Mouse (Mus musculus) lung, embryonic 16.5 days (tissue): ENCODE results near the gene Dis3l2. TPM values are rescaled to one million over a fixed set of nuclear protein-coding genes. Genes with fewer than 3 reads are reported as not detected.
A peak's percentile ranks its signal among the peaks of the same experiment; 100 is the strongest.

Experiments used
- ATAC-seq: fragments of 200-750 bp; cut with Nextera tagmentation; 2 replicates; pipeline ENCODE4 v1.8.0; 2017; ENCODE audit warnings: low read depth, mild to moderate bottlenecking, moderate library complexity
- H3K27ac ChIP-seq: fragments of 300-500 bp; sonication (generic); 2 replicates; pipeline ENCODE4 v1.5.1; 2014; ENCODE audit warnings: mild to moderate bottlenecking, control low read depth, low read length
- H3K27me3 ChIP-seq: fragments of 300-500 bp; sonication (generic); 2 replicates; pipeline ENCODE4 v1.6.1; 2014; ENCODE audit warnings: low read depth, low read length, mixed read lengths; ENCODE audit not compliant: control insufficient read depth, insufficient read depth
- H3K36me3 ChIP-seq: fragments of 300-500 bp; sonication (generic); 2 replicates; pipeline ENCODE4 v1.6.1; 2014; ENCODE audit warnings: low read length; ENCODE audit not compliant: control insufficient read depth, insufficient read depth
- H3K4me1 ChIP-seq: fragments of 300-500 bp; sonication (generic); replicated peaks from 2 replicates; pipeline ENCODE4 v1.6.1; 2014; ENCODE audit warnings: low read length, mixed read lengths; ENCODE audit not compliant: control insufficient read depth, insufficient read depth
- H3K4me2 ChIP-seq: fragments of 300-500 bp; sonication (generic); 2 replicates; pipeline ENCODE4 v1.6.1; 2014; ENCODE audit warnings: low read depth, low read length, control low read depth
- H3K4me3 ChIP-seq: fragments of 300-500 bp; sonication (generic); 2 replicates; pipeline ENCODE4 v1.5.1; 2014; ENCODE audit warnings: mild to moderate bottlenecking, low read length, control low read depth
- H3K9ac ChIP-seq: fragments of 300-500 bp; sonication (generic); 2 replicates; pipeline ENCODE4 v1.6.1; 2014; ENCODE audit warnings: low read length, control low read depth
- H3K9me3 ChIP-seq: fragments of 300-500 bp; sonication (generic); 2 replicates; pipeline ENCODE4 v1.6.1; 2016; ENCODE audit warnings: low read length; ENCODE audit not compliant: control insufficient read depth
- WGBS: fragments of 180-500 bp; shearing (Covaris S2); extraction: QIAGEN DNeasy Blood & Tissue Kit; methylation state at CpG from one replicate; pipeline ENCODE4 v1.1.7; 2014; 5-methylcytosine and 5-hydroxymethylcytosine counted together
- polyA plus RNA-seq: library from polyadenylated mRNA; unstranded; fragments of >200 nt; fragmentation: Nextera tagmentation; extraction: Ambion mirVana; gene quantifications from 2 replicates; pipeline ENCODE4 v1.2.1, GENCODE M21; 2015

The Dis3l2 gene
- polyA plus RNA-seq, 1 experiment from 2014 or later: 25.6 TPM

DNA sequence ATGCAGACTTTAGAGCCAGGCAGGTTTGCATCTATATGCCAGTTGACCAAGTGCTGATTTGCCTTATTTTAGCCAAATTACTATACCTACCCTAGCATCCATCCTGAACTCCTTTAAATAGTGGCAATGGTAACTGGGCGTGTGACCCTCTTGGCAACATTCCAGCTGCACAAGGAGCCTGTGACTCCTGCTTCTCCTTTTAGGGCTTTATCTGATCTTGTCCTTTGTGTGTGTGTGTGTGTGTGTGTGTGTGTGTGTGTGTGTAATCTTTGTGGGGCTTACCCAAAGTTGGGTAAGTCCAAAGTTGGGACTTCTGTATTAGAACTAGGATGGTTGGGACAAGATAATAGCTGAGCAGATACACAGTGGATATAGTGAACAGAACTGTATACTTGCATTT lies 302.8 kb downstream of the Dis3l2 start:
- WGBS: 68% methylated on average over 1 of the region's 1 CpGs
- no peak for ATAC-seq
- no peak overlapping the region for H3K4me2 ChIP-seq

DNA sequence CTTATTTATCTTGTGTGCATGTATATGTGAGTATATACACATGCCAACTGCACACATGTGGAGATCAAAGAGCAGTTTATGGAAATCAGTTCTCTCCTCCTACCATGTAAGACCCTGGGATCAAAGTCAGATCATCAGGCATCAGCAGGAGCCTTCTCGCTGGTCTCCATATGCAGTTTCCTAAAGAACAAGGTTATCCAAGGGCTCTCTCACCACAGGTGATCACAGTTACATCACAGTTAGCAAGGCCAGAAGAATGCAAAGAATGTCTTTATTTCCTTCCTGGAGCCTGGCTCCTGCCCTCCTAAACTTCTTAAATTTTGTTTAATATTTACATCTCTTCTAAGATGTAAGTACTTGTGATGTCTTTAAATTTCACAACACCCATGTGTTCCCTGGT lies 304.6 kb downstream of the Dis3l2 start:
- no peaks in the 10 kb centered on the region for H3K9me3 ChIP-seq
- no peak overlapping the region for H3K4me2 ChIP-seq
- H3K4me3 ChIP-seq: no peak overlapping the region
- no peak for ATAC-seq
- H3K9ac ChIP-seq: no peak overlapping the region
- H3K4me1 ChIP-seq: peaks cover 17% of the 10 kb centered on the region
- H3K27me3 ChIP-seq: no peaks in the 10 kb centered on the region
- WGBS: 6% methylated on average over 1 of the region's 1 CpGs
- H3K36me3 ChIP-seq: no peaks in the 10 kb centered on the region
- no peak overlapping the region for H3K27ac ChIP-seq

More for the DNA sequence above, 302.8 kb downstream of the Dis3l2 start:
- H3K36me3 ChIP-seq: no peaks in the 10 kb centered on the region
- H3K9ac ChIP-seq: no peak overlapping the region
- no peaks in the 10 kb centered on the region for H3K27me3 ChIP-seq
- no peaks in the 10 kb centered on the region for H3K9me3 ChIP-seq
- peaks cover 11% of the 10 kb centered on the region for H3K4me1 ChIP-seq
- H3K27ac ChIP-seq: no peak overlapping the region
- no peak overlapping the region for H3K4me3 ChIP-seq

DNA sequence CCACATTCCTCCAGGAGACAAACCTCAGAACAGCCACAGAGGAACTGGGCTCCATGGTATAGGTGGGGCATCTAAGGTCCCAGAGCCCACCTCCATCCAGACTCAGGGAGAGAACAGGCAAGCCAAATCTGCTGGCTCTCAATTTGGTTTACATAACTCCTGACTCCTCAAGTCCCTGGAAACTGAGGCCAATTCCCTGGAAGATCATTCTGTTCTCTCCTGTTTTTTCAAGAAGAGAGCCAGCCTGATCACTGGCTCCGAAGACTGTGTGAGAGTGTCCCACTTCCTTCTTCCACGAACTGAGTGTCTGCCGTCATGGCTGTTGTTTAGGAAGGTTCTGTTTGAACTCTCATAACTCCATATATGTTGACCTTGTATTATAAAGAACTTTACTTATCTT lies 305.5 kb downstream of the Dis3l2 start:
- Histone ChIP-seq H3K9ac (no peak overlapping the region), H3K9me3 (no peaks in the 10 kb centered on the region), H3K4me2 (no peak overlapping the region), H3K27me3 (no peaks in the 10 kb centered on the region), H3K4me3 (no peak overlapping the region), H3K4me1 (peaks cover 17% of the 10 kb centered on the region), H3K27ac (no peak overlapping the region), H3K36me3 (no peaks in the 10 kb centered on the region)
- ATAC-seq: no peak
- WGBS: 65% methylated on average over 3 of the region's 3 CpGs

DNA sequence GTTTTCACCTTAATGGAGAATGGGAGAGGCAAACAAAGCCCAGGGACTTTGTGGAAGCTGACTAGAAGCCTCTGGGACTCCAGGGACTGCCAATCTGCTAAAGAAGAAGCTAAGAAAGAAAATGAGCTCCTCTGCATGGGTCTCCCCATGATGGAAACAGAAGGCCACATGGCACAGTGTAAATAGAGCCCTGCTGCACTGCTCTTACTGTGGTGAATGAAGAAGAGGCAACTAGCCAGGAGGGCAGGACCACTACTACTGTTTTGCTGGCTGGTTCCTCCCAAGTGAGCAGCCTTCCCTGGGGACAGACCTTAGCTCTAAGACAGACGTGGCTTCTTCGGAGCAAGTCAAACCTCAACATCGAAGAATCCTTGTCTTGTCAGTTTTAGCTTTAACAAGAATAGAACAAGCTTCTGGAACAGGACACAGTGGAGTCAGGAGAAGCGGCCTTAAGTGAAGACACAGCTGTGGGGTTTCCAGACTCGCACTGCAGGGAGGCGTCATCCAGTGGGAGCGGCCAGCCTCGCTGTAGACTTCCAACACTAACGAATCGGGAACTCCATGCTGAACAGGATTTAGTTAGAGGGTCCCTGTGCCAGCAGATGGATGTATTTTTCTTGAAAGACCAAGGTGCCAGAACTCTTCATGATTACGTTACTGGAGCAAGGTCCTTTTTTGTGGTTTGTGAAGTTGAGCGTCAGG lies 307.2 kb downstream of the Dis3l2 start:
- Histone ChIP-seq H3K4me1 (peaks cover 17% of the 10 kb centered on the region), H3K27ac (peak overlapping the region; percentile 62), H3K36me3 (no peaks in the 10 kb centered on the region), H3K9ac (no peak overlapping the region), H3K4me2 (no peak overlapping the region), H3K4me3 (no peak overlapping the region), H3K27me3 (no peaks in the 10 kb centered on the region), H3K9me3 (no peaks in the 10 kb centered on the region)
- 40% methylated on average over 12 of the region's 12 CpGs for WGBS
- peak; percentile 49; the same call in 1 of the 2 replicates for ATAC-seq

DNA sequence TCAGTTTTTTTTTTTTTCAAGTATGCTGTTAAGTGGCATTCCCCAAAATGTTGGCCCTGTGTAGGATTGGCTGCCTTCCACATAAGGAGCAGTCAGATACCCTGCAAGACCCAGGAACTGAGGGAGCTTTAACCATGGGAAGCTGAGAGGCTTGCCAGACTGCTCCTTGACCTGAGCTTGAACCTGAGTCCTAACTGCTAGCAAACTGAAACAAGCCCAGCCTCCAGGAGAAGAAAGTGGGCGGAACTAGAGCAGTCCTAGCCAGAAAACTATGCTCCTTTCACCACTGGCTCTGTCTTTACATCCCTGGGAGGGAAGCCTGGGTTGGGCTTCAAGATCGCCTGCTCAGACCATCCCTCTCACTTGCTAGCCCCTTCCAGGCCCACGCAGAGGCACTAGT lies 308.1 kb downstream of the Dis3l2 start:
- Histone ChIP-seq H3K4me3 (no peak overlapping the region), H3K27ac (peak overlapping the region; percentile 75), H3K4me2 (no peak overlapping the region), H3K36me3 (no peaks in the 10 kb centered on the region), H3K9ac (no peak overlapping the region), H3K9me3 (no peaks in the 10 kb centered on the region), H3K27me3 (no peaks in the 10 kb centered on the region), H3K4me1 (peaks cover 17% of the 10 kb centered on the region)
- 25% methylated on average over 3 of the region's 3 CpGs for WGBS
- peak; percentile 94 for ATAC-seq

DNA sequence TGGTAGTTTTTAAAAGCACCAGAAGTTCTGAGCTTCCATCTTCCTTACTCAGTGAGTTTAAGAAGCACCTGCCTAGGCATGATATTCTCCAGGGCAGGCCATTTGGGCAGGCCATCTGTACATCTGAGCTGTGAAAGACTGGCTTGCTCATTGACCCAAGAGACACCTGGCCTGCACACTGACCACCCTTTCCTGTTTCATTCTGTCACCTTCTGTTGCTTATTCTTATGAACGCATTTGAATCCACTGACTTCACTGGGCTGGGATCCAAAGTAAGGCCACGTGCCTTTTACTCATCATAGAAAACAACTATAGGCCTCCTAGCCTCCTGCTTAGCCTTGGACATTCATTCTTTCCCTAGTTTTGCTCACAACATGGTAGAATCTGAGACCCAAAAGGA lies 309.0 kb downstream of the Dis3l2 start:
- H3K27me3 ChIP-seq: no peaks in the 10 kb centered on the region
- H3K4me3 ChIP-seq: no peak overlapping the region
- H3K36me3 ChIP-seq: no peaks in the 10 kb centered on the region
- no peak for ATAC-seq
- H3K9ac ChIP-seq: no peak overlapping the region
- H3K4me2 ChIP-seq: no peak overlapping the region
- H3K9me3 ChIP-seq: no peaks in the 10 kb centered on the region
- 67% methylated on average over 2 of the region's 2 CpGs for WGBS
- peaks cover 17% of the 10 kb centered on the region for H3K4me1 ChIP-seq
- no peak overlapping the region for H3K27ac ChIP-seq

DNA sequence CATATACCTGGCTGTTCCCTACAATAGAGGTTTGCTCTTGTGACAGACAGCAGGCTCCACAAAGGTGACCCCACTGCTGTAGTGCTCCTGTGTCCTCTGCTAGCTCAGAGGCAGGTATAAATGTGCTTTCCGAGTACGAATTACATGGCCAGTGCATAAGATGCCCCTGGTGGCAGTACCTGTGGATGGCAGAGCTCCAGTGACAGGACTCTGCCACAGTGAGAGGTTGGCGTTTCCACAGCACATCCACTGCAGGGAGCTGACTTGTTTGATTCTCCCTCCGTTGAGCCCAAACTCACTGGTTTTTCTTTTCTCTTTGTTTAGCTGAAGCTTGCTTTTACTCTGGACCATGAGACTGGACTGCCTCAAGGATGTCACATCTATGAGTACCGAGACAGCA lies 317.1 kb downstream of the Dis3l2 start:
- WGBS: 81% methylated on average over 5 of the region's 5 CpGs

DNA sequence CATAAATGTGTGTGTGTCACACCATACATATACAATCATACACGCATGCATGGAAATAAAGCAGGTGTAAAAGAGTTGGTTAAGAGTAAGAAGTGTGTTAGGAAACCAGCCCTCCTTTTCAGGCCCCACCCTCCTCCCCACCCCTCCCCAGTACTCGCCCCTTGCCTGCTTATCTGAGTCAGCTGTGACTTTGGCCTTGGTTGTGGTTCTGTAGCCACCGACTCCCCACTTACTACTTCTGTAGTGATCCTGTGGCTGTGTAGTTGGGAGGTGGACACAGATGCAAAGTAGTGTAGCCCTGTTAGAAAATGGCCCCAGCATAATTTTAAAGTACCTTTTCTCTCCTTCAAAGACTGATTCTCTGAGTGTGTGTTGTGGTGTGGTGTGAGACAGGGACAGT lies 318.0 kb downstream of the Dis3l2 start:
- H3K27ac ChIP-seq: no peak overlapping the region
- no peak overlapping the region for H3K4me3 ChIP-seq
- no peaks in the 10 kb centered on the region for H3K4me1 ChIP-seq
- H3K36me3 ChIP-seq: no peaks in the 10 kb centered on the region
- no peak overlapping the region for H3K4me2 ChIP-seq
- no peak for ATAC-seq
- 85% methylated on average over 3 of the region's 3 CpGs for WGBS
- no peaks in the 10 kb centered on the region for H3K27me3 ChIP-seq
- H3K9ac ChIP-seq: no peak overlapping the region
- no peaks in the 10 kb centered on the region for H3K9me3 ChIP-seq

More for the DNA sequence above, 317.1 kb downstream of the Dis3l2 start:
- no peaks in the 10 kb centered on the region for H3K9me3 ChIP-seq
- ATAC-seq: no peak
- H3K27me3 ChIP-seq: no peaks in the 10 kb centered on the region
- no peaks in the 10 kb centered on the region for H3K4me1 ChIP-seq
- no peak overlapping the region for H3K4me2 ChIP-seq
- H3K4me3 ChIP-seq: no peak overlapping the region
- H3K27ac ChIP-seq: no peak overlapping the region
- H3K9ac ChIP-seq: no peak overlapping the region
- no peaks in the 10 kb centered on the region for H3K36me3 ChIP-seq

DNA sequence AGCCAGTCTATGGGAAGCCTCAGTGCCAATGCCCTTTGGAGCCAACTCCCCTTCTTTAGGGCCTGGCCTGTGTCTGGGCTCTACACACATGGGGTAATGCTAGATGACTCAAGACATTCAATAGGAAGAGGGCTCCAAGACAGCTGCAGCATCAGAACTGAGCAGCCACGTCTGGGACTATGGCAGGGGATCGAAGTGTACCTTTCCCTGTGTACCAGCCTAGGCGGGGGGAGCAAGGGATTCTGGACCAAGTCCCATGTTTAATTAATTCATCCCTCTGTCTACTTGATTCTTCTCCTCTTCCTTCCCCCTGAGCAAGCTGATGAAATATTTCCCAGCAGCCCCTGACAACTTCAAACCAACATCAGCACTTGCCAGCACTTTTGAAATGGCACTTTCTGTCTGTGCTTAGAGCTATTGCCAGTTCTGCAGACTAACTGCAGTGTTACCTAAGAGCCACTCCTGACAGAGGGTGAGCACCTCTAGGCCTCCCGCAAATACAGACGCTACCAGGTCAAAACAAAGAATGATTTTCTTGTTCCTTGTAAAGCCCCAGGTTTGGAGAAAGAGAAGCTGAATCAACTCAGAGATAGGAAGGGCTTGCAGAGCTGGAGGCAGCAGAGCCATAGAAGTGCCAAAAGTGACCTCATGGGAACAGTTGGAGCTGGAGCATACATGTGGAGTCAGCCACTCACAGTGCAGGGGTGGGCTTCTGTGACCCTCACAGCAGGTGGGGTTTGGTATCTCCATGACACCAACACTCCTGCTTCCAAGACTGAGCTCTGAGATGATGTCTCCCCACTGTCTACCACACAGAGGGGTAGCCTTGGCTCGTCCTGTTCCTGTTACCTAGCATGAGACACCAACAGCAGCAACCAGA lies 319.9 kb downstream of the Dis3l2 start:
- no peaks in the 10 kb centered on the region for H3K9me3 ChIP-seq
- H3K4me1 ChIP-seq: no peaks in the 10 kb centered on the region; the same call in 1 of the 2 replicates
- H3K27ac ChIP-seq: no peak overlapping the region
- H3K4me3 ChIP-seq: no peak overlapping the region
- 72% methylated on average over 6 of the region's 6 CpGs for whole genome bisulfite sequencing
- no peaks in the 10 kb centered on the region for H3K36me3 ChIP-seq
- H3K4me2 ChIP-seq: no peak overlapping the region
- H3K27me3 ChIP-seq: no peaks in the 10 kb centered on the region
- no peak; the same call in 1 of the 2 replicates for ATAC-seq
- H3K9ac ChIP-seq: no peak overlapping the region
